12 mouse cellular contexts compared by ENCODE assay signal in the genomic region with DNA sequence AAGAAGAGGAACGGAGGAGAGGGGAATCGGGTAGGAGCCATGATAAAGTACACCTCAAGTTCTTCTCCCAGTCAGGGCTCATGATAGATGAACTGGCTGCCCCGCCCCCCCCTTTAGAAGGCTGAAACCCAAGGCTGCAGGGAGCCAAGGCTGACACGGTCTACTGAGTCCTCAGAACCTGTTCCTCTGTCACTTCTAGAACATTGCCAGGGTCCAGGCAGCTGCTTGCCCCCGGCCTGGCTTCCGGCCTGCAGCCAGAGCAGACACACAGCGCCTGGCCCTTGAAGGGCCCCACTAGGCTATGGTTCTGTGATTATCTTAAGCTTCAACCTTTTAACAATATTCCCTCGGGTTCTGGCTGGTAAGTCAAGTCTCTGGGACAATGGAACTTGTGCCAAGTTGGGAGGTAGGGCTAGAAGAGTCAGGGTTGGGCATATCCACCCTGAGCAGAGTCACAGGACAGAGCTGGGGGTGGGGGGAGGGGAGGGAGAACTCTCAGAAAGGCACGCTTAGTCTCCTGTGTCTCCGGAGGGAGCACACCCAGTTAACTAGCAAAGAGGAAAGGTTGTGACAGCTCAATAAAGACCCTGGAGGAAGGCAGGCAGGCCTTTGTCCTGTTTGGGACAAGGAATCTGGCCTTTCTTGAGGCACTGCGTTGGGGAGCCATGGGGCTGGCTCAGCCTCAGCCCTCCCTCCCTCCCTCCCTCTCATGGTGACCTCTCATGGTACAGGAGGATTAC. TPM values are rescaled to one million over a fixed set of nuclear protein-coding genes. Genes with fewer than 3 reads are reported as not detected.
DNase-seq lines count a peak whose midpoint lies in the region; ATAC-seq and TF ChIP-seq lines count a peak whose summit lies in the region.
"Had no signal": no experiment of that assay in that cellular context is flagged by ENCODE, and none has a peak within 500 bp of the region (broad histone marks: within the 10 kb centered on the region; RNA-seq: fewer than 3 reads in every experiment).

No protein-coding gene starts in this region.

- ATAC-seq in liver, postnatal 0 days: no peak
- no peak for ATAC-seq in midbrain, postnatal 0 days (ENCODE audit: low FRiP score)

- no peak overlapping the region for H3K4me2 ChIP-seq in liver, postnatal 0 days (ENCODE audit: low read depth, low read length)
- H3K4me2 ChIP-seq in midbrain, postnatal 0 days (ENCODE audit: low read depth, low read length, poor library complexity, severe bottlenecking): no peak overlapping the region
- H3K4me2 ChIP-seq: limb, embryonic 15.5 days had no signal

- intact Hi-C loops in left cerebral cortex, postnatal 25 days (cut with DNase I): loop anchor here (5.0 kb wide), 1 partner anchor 143 kb away; the partner anchor contains the start of gene Errfi1

- TF ChIP-seq CTCF in liver, postnatal 0 days (IDR thresholded peaks at IDR 0.05; ENCODE audit: low read depth): no peak
- no peak for TF ChIP-seq CTCF in midbrain, postnatal 0 days (IDR thresholded peaks at IDR 0.05)

- no peak for DNase-seq in liver, postnatal 0 days
- no peak for DNase-seq in liver
- DNase-seq in embryo, embryonic 10.5 days (ENCODE audit: low spot score): peak; percentile 55
- peak; percentile 80 for DNase-seq in kidney, adult 18-20 months
- peak; percentile 26 for DNase-seq in midbrain, postnatal 0 days (ENCODE audit: low spot score)
- no peak for DNase-seq in heart, postnatal 4 days
- DNase-seq in left cerebral cortex, postnatal 25 days (ENCODE audit: low spot score in 2 of 2): no peak
- no peak for DNase-seq in ovary, adult 18-20 months (ENCODE audit: low spot score)
- DNase-seq: right cerebral cortex, postnatal 4 days had no signal

- WGBS in liver, postnatal 0 days (ENCODE audit: insufficient replicate concordance): 55% methylated on average over 11 of the region's 11 CpGs
- 26% methylated on average over 11 of the region's 11 CpGs for WGBS in midbrain, postnatal 0 days

- H3K27ac ChIP-seq in liver, postnatal 0 days (ENCODE audit: low read depth): peak overlapping the region; percentile 96
- no peak overlapping the region for H3K27ac ChIP-seq in midbrain, postnatal 0 days (ENCODE audit: low read depth, low read length)
- H3K27ac ChIP-seq: limb, embryonic 15.5 days had no signal

- no peak overlapping the region for H3K4me3 ChIP-seq in liver, postnatal 0 days (ENCODE audit: low read depth, low read length)
- no peak overlapping the region for H3K4me3 ChIP-seq in midbrain, postnatal 0 days (ENCODE audit: low read depth, low read length)
- H3K4me3 ChIP-seq: limb, embryonic 15.5 days had no signal

- H3K9me3 ChIP-seq in liver, postnatal 0 days (ENCODE audit: low read length): no peaks in the 10 kb centered on the region
- no peaks in the 10 kb centered on the region for H3K9me3 ChIP-seq in midbrain, postnatal 0 days (ENCODE audit: low read length)
- H3K9me3 ChIP-seq: limb, embryonic 15.5 days had no signal

- H3K9ac ChIP-seq in liver, postnatal 0 days (replicated peaks): peak overlapping the region; percentile 26; the same call in 1 of the 2 replicates
- H3K9ac ChIP-seq in midbrain, postnatal 0 days (replicated peaks; ENCODE audit: low read length, poor library complexity, severe bottlenecking): no peak overlapping the region
- H3K9ac ChIP-seq: limb, embryonic 15.5 days had no signal

- H3K36me3 ChIP-seq in liver, postnatal 0 days (replicated peaks; ENCODE audit: insufficient read depth, low read length): no peaks in the 10 kb centered on the region
- H3K36me3 ChIP-seq in midbrain, postnatal 0 days (ENCODE audit: insufficient read depth, low read length): no peaks in the 10 kb centered on the region
- H3K36me3 ChIP-seq: limb, embryonic 15.5 days had no signal

- H3K27me3 ChIP-seq in liver, postnatal 0 days (ENCODE audit: insufficient read depth, low read length): no peaks in the 10 kb centered on the region
- no peaks in the 10 kb centered on the region for H3K27me3 ChIP-seq in midbrain, postnatal 0 days (ENCODE audit: insufficient read depth, low read length)
- H3K27me3 ChIP-seq: limb, embryonic 15.5 days had no signal

- TF ChIP-seq EP300 in liver, postnatal 0 days (IDR thresholded peaks at IDR 0.05; ENCODE audit: low read depth): no peak

- H3K4me1 ChIP-seq in liver, postnatal 0 days (ENCODE audit: insufficient read depth): peaks cover 10% of the 10 kb centered on the region
- H3K4me1 ChIP-seq in midbrain, postnatal 0 days (ENCODE audit: insufficient read depth, low read length): no peaks in the 10 kb centered on the region; the same call in 1 of the 2 replicates

RNA-seq across cellular contexts. Expression of gene Slc45a1, which starts 57.6 kb away (rescaled TPM):
- not detected in 2 replicates for polyA plus RNA-seq in liver, postnatal 0 days (2015; fragmentation: Nextera tagmentation; extraction: Ambion mirVana)
- total RNA-seq in midbrain, postnatal 0 days (2014; rRNA removed): 49.1 and 51.1 TPM in 2 replicates
- 54.8 and 58.4 TPM in 2 replicates for polyA plus RNA-seq in midbrain, postnatal 0 days (2015; fragmentation: Nextera tagmentation; extraction: Ambion mirVana)
- total RNA-seq in heart, postnatal 4 days (2021): not detected
- 10 to 100 TPM; 43.0 to 45.1 TPM for total RNA-seq in left cerebral cortex, postnatal 25 days (2021)
- total RNA-seq: gastrocnemius, adult 8-10 months; heart, postnatal 25 days had no signal

Comparison
In these comparisons a context has a peak if more than half of its experiments do, and no peak if none do; other contexts are left out.
1. DNase-seq: peak in embryo, embryonic 10.5 days (single experiment), kidney, adult 18-20 months (single experiment) and midbrain, postnatal 0 days (single experiment); none in liver, postnatal 0 days (single experiment), liver (single experiment), heart, postnatal 4 days (single experiment), left cerebral cortex, postnatal 25 days (0 of 2) and ovary, adult 18-20 months (single experiment).
2. RNA of gene Slc45a1, which starts 57.6 kb away (total RNA-seq): 49.1 to 51.1 TPM in midbrain, postnatal 0 days and 43.0 to 45.1 TPM in left cerebral cortex, postnatal 25 days; not detected in heart, postnatal 4 days; every median in the first group is over 10 times any median in the second.